Mouse (Mus musculus) embryo, embryonic 10.5 days (tissue): ENCODE data around the gene Kmt2b.

Experiments used
- DNase-seq: peaks from one replicate; pipeline ENCODE4 v3.0.0-alpha.2; 2015; ENCODE audit warnings: low spot score

The Kmt2b gene

DNA sequence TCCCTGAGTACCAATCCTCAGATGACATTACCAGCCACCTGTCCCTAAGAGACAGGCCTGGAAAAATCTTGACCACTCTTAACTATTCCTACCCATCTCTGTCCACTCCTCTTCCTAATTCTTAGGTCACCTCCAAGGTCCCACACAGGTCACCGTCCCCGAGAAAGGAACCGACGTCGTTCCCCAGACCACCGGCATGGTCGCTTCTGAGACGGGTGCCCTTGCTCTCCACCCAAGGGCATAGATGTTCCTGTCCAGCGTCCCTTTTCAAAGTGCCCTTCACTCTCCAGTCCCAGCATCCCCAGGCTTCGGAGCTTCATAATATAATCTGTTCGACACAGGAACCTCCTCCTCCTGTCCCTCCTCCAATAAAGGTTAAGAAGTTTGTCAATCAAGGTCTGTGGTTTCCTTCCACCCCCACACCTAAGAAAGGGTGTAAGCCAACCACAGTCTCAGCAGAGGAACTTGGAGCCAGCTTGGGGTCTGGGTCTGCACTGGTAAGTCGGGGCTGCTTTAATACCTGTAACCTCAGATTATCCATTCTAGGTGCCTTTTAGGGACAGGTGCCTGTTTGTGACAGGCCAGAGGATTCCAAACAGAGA lies 23.5 kb downstream of the Kmt2b start, which contains the start of gene Igflr1:
Gene Igflr1, plus strand, starts transcription at position 458 of the 602 bp plus-strand sequence.
- no peak for DNase-seq

DNA sequence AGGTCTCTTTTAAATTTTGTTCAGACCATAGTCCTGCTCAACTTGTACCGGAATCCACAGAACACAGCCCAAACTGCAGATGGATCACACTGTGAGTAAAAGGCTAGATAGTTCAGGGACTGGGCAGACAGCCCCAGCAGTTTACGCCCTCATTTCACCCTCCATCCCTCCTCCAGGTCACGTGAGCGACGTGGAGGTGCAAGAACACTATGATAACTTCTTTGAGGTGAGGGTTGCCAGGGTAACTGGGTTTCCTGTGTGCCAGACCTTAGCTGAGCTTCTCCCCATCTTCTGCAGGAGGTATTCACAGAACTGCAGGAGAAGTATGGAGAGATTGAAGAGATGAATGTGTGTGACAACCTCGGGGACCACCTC lies 24.6 kb downstream of the Kmt2b start:
- DNase-seq = no peak

DNA sequence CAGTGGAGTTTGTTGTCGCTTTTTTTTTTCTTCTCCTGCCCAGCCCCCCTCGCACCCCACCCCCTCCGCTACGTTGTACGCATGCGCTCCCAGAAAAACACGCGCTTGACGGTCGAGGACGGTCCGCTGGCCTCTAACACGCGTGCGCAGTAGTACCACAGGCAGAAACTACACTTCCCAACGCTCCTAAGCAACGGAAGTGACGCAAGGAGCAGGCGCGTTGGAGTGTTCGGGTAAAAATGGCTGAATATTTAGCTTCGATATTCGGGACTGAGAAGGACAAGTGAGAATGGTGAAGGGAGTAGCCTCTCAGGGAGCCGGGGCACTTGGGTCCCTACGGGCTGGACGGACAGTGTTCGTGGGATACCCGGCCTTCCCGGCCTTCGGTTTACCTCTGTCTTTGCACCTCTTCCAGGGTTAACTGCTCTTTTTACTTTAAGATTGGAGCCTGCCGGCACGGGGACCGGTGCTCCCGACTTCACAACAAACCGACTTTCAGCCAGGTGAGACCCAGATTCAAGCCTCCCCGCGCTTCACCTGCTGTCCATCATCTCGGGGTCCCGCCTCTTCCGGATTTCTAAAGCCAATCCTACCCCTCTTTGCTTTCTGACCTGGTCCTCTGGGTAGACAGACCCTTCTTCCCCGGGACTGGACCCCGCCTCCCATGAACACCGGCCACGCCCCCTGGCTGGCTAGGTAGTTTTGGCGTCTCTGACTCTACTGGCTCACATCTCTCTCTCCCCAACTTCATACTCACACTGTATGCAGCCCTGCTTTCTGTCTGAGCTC lies 25.2 kb downstream of the Kmt2b start, which contains the start of the genes U2af1l4, Gm49396 and Psenen:
Gene U2af1l4, plus strand, starts transcription at position 185 of the 789 bp plus-strand sequence.
Gene Gm49396, plus strand, starts transcription at position 228 of the 789 bp plus-strand sequence.
Gene Psenen, minus strand, starts transcription at position 511 of the 789 bp plus-strand sequence.
- DNase-seq = peak; percentile 100

DNA sequence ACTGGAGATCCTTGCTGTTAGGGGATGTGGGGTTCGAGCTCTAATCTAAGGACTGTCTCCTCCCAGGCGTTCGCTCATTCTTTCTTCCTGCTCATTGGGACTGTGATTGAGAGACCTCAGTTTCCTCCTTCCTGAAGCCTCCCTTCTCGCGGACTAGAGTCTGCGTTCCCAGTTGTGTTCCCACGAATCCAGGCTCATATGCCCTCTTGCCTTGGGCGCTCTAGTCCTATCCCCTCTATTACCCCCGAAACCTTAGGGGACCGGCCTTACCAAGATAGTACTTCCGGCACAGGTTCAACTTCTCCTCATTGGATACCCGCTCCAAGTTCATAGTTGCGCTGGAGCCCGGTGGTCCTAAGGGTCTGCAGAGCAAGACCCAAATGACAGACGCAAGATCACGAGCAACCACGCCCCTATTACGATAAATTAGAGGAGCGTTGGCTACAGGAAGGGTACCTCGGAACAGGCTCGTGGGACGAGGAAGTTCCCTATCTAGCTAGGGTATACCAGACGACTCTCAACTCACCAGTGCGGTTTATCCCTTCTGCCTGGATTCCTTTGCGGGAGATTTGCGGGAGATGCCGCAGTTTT lies 25.9 kb downstream of the Kmt2b start:
- no peak for DNase-seq

DNA sequence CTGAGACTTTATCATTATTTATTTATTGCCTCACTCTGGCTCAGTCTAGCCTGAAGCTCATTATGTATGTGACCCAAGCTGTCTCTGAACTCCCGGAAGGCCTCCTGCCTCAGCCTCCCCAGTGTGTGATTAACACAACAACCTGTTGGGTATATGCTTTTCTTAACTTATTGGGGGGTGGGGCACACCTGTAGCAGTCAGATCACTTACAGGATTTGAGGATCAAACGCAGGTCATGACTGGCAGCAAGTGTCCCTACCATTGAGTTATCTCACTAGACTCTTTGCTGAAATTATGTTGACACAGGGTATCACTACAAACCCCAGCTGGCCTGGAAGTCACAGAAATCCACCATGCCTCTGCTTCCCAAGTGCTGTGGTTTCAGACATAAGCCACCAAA lies 28.2 kb downstream of the Kmt2b start:
- no peak for DNase-seq

DNA sequence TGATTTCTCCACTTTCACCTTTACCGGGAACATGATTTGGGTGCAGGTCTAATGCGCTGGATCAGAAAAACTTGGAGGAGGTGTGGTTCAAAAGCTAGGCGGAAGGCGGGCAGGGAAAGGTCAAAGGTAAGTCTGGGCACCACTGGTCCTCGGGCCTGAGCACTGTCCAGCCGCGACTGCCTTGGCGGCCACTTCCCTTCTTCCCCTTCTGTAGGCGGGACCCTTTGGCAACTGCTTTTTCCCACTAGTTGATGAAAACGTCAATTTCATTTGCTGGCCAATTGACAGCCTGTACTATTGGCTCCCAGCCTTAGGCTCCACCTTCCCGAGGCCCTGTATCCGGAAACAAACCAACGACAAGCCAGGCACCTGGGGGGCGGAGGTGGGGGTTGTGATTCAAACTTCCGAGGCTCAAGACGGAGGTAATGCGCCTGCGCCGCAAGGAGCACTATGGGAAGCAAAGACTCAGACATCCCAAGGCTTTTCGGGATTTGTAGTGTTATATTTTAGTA lies 29.0 kb downstream of the Kmt2b start, which contains the start of gene Lin37:
Gene Lin37, minus strand, starts transcription at position 396 of the 512 bp plus-strand sequence.
- peak; percentile 99 for DNase-seq

DNA sequence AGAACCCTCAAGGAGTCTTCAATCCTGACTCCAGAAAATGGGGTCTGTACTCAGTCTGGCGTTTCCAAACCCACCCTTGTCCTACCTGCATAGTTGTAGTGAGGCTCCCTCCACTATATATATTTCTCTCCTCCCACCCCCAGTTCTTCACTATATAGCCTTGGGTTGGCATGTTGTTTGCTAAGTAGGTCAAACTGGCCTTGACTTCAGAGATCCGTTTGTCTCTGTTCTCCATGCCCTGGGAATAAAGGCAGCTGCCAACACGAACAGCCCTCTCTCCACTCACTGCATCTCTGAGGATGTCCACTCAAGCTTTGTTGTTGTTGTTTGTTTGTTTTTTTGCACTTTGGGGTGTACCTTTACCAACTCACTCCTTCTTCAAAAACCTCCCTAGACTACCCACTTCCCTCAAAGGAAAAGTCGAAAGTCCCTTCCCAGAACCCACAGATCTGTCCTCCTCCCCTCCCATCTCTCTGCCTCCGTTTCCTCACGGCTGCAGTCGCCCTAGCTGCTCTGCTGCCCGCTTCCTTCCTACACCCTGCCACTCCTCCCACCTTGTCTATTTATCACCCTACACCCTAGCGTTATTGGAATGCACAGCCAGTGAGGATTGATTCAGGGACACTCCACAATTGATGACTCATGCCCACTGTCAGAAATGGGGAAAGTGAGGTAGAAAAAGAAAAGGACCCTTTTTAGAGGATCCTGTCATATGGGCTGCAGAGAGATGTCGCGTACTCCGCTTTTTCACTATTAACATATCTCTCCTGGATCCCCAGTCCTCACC lies 29.7 kb downstream of the Kmt2b start:
- DNase-seq = peak; percentile 2

DNA sequence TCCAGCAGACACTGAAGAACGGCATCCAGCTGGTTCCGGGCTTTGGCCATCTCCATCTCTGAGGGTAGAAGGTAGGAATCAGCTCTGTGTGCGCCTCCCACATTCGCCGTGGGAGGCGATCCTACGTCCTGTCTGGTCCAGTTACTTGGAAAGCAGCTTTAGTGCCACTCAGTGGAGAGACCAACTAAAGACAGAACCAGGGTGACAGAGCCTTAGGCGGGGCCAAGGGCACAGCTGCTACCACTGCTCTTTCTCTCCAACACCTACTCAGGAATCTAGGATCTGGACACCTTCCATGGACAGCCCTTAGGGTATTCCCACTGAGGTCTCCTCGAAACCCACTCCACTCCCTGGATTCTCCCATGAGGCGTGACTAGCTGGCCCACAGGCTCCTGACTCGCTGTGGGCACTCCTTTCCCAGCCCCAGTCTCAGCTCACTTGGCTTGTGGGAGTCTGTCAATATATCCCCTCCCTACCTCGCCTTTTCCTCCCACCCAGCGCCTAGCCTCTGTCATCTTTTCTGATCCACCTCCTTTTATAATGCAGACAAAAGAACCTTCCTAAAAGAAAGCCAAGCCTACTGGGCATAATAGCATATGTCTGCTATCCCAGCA lies 30.5 kb downstream of the Kmt2b start:
- DNase-seq = no peak

DNA sequence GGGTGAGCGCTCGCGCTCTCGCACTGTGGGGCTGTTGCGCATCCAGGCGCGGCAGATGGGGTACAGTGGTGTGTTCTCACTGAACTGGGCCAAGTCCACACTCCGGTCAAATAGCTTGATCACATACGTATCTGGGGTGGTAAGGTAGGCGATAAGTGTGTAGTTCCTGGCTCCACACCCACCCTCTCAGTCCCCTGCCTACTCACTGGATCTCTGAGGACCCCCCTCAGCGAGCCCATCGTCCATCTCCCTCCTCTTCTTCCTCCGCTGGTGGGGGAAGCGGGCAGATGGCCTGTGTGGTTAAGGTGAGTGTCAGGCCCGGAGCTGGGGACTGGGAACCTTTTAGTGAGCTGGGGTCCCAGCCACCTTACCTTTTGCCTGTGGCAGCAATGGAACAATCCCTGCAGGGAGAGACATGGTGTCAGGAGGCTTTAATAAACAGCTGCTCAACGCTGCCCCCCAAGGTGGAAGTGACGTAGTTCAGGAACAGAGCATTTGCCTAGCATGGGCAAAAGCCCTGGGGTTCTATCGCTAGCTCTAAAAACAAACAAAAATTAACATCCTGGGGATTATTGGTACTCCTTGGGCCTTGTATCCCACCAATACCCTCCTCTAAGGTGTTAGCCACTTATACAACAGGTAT lies 31.5 kb downstream of the Kmt2b start:
- no peak for DNase-seq

DNA sequence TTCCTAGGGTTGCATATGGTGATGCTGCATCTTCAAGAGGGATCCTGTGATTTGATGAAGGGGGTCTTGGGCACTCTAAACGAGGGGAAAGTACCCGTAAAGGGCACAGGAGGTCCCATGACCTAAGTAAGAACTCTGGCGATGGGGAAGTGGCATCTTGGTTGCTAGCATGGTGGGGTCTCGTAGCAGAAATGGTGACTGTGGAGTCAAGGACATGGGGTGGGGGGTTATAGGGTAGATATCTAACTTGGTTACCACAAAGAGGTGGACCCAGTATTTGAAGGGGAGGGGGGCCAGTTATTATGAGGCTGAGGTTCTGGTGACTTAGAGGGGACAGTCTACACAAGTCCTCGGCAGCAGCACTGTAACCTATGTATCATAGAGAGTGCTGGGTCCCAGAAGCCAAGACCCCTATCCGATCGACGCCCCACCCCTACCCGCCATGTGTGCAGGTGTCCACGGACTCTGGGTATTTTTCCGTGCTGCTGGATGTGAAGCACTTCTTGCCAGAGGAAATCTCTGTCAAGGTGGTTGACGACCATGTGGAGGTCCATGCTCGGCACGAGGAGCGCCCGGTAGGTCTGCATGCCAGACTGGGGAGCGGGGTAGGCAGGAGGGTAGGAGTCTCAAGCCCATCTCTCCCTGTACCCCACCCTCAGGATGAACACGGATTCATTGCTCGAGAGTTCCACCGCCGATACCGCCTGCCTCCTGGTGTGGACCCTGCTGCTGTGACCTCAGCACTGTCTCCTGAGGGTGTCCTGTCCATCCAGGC lies 34.5 kb downstream of the Kmt2b start:
- no peak for DNase-seq

DNA sequence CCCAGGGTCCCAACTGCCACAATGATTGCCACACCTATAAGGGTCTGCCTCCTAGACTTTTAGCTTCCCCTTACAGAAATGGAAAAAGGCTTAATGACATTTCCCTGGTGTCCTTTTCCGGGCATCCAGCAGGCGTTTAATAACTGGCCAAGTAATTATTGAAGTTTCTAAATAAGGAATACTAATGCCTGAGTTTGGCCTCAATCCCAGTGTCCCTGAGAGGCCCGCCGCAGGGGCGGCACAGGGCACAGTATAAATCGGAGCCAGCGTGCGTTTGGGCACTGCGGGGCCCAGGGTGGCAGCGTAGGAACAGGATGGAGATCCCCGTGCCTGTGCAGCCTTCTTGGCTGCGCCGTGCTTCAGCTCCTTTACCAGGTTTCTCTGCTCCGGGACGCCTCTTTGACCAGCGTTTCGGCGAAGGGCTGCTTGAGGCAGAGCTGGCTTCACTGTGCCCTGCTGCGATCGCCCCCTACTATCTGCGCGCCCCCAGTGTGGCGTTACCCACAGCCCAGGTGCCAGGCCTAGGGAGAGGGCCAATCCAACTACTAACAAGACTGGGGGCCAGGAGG lies 35.4 kb downstream of the Kmt2b start:
- no peak for DNase-seq

DNA sequence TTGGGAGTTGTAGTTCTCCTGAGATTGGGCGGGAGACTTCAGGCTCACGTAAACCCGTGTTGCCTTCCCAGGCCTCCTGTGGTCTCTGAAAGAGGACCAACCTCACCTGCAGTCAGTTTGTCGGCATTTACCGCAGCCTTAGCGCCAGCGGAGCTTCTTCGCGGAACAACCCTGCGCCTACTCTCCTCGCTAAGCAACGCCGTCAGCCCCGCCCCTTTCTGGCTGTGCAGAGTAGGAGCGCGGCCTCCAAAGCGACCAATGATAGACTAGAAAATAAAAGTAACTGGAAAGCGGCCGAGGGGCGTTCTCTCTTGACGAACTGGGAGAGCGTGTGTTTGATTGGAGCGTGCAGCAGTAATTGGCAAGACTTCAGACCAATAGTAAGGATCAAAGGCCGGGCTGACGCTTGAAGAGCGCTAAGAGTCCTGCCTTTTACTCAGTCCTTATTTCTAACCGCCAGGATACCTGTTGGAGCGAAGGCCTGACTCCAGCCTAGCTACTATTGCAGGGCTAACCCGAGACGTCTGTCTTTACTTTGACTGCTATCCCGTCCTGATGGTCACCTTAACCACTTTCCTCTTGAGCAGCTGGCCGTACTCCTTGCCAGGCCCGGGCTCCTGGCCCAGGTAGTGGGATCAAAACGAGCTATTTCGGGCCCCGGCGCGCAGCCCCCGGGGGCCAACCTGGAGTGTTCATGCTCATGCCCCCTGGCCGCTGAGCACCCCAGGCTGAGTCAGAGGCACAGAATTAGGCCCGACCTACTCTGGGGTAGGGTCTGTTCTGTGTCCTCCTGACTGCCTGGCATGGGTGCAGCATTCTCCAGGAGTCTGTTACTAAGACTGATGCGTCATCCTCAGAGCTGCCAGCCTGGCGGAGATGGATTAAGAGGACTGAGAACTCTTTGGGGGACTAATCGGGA lies 36.2 kb downstream of the Kmt2b start, which contains the start of the genes Hspb6 and Proser3:
Gene Hspb6, plus strand, starts transcription at position 77 of the 919 bp plus-strand sequence.
Gene Proser3, minus strand, starts transcription at position 198 of the 919 bp plus-strand sequence.
- peak; percentile 99 for DNase-seq

DNA sequence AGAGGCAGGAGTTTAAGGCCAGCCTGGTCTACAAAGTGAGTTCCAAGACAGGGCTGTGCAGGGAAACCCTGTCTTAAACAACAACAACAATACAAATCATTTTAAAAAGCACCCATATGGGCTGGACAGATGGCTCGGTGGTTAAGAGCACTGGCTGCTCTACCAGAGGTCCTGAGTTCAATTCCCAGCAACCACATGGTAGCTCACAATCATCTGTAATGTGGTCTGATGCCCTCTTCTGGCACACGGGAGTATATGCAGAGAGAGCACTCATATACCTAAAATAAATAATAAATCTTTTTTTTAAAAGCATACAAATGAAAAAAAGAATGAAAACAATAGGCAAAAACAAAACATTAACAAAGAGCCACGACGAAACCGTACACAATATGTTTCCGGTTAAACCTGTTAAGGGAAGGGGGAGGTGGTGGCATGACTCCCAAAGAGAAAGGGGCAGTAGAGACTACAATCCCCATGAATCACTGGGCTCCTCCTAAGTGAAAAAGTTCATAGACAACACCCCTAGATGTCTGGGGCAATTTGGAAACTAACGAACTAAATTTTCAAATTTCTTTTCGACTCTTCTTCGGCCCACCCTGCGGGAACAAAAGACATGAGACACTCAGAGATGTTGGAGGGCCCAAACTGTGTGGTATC lies 37.0 kb downstream of the Kmt2b start:
- peak; percentile 90 for DNase-seq

DNA sequence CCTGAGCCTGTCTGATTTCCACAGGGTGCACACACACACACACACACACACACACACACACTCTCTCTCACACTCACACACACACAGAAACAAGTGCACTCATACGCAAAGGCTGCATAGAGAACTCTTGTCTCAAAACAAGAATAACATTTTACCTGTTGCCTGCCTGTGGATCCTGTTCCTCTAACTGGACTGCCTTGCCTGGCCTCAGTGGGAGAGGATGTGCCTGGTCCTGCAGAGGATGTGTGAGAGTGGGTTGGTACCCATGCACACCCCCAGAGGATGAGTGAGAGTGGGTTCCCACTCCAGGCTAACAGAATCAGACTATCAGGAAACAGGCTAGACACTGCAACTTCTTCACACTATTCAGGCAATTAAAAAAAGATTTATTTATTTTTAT lies 37.9 kb downstream of the Kmt2b start:
- no peak for DNase-seq

DNA sequence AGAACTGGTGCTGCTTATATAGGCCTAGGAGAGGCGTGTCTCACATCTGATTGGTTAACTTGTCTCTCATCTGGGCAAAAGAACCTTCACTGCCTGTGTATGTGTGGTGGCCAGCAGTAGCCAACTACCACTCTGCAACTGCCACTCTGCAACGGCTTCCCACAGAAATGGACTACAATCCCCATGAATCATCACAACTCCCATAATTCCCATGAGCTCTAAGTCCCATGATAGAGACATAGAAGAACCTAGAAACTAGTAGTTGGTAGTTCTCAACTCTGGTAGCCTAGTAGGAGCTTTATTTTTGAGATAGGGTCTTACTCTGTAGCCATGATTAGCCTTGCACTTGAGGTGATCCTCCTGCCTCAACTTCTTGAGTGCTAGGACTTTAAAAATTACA lies 38.6 kb downstream of the Kmt2b start:
- no peak for DNase-seq

DNA sequence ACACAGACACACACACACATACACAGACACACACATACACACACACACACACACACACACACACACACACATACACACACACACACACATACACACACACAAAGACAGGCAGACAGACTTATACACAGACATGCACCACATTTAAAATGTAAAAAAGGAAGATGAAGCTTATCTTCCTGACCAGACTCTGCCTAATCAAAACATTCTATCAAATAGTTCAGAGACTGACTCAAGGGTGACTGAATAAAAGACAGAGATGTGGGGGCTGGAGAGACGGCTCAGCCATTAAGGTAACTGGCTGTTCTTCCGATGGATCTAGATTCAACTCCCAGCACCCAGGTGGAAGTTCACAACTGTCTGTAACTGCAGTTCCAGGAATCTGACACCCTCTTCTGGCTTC lies 44.2 kb downstream of the Kmt2b start:
- DNase-seq = no peak

DNA sequence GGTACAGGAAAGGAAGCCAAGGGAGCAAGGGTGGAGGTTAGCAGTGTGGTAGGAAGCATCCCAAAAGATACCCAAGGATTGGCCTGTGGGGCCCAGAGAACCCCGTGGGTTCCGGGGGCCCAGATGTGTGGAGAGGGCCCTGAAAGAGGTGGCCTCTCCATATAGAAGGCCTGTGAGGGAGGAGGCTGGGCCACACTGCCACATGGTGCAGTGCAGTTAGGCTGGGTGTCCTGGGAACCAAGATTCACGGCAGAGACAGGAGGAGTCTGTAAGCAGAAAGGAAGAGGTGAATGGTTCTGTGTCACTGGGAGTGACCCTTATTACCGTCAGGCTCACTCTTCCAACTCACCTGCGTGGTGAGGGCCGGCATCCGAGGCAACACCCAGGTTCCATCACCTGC lies 48.0 kb downstream of the Kmt2b start:
- DNase-seq = no peak
